Mouse (Mus musculus) bone marrow macrophage, adult 2 months (primary cell): Measurements from ENCODE around the gene Proser1.

ENCODE experiments used
- CTCF ChIP-seq: IDR thresholded peaks from 2 replicates; pipeline ENCODE4 v1.5.1; 2012; ENCODE audit warnings: low read depth, mild to moderate bottlenecking, low read length, moderate library complexity
- POLR2A ChIP-seq: IDR thresholded peaks from 2 replicates; pipeline ENCODE4 v1.6.1; 2012; ENCODE audit warnings: mild to moderate bottlenecking, low read depth, low read length, borderline replicate concordance

GRCm38 (mm10) chr3:53417701-53418100 lies 45.8 kb upstream of the Proser1 start:
- TF ChIP-seq CTCF (no peak), POLR2A (no peak)
